Mouse (Mus musculus) C2C12 (cell line): ENCODE results near the gene Gm21885. TPM values are rescaled to one million over a fixed set of nuclear protein-coding genes. Genes with fewer than 3 reads are reported as not detected.

Experiments used
- H3K27me3 ChIP-seq: one replicate; pipeline ENCODE4 v1.6.1; 2011; ENCODE audit not compliant: control insufficient read depth, insufficient read depth, insufficient read length
- H3K36me3 ChIP-seq: one replicate; pipeline ENCODE4 v1.6.1; 2011; ENCODE audit not compliant: control insufficient read depth, insufficient read depth
- H3K4me3 ChIP-seq: one replicate; pipeline ENCODE4 v1.5.1; 2011; ENCODE audit warnings: mild to moderate bottlenecking, control low read depth; ENCODE audit not compliant: poor library complexity, insufficient read depth, severe bottlenecking
- H3K79me2 ChIP-seq: one replicate; pipeline ENCODE4 v1.6.1; 2011; ENCODE audit not compliant: control insufficient read depth, insufficient read depth
- H3K79me3 ChIP-seq: one replicate; pipeline ENCODE4 v1.6.1; 2011; ENCODE audit warnings: low read depth, control low read depth
- H3ac ChIP-seq: one replicate; pipeline ENCODE3; 2011; ENCODE audit warnings: low read depth; ENCODE audit not compliant: control insufficient read depth, insufficient read length
- CEBPB ChIP-seq: IDR thresholded peaks from one replicate; pipeline ENCODE4 v1.6.1; 2011; ENCODE audit warnings: low read depth, mild to moderate bottlenecking, control low read depth, moderate library complexity
- CTCF ChIP-seq: IDR thresholded peaks from one replicate; pipeline ENCODE4 v1.5.1; 2011; ENCODE audit not compliant: control insufficient read depth, insufficient read depth, insufficient read length
- FOSL1 ChIP-seq: IDR thresholded peaks from one replicate; pipeline ENCODE4 v1.8.0; 2011; ENCODE audit warnings: mild to moderate bottlenecking, low read length; ENCODE audit not compliant: poor library complexity, insufficient read depth, severe bottlenecking
- MAX ChIP-seq: IDR thresholded peaks from one replicate; pipeline ENCODE4 v1.6.1; 2011; ENCODE audit warnings: mild to moderate bottlenecking, control low read depth
- MYOD1 ChIP-seq: IDR thresholded peaks from one replicate; pipeline ENCODE4 v1.6.1; 2011; ENCODE audit warnings: low read depth; ENCODE audit not compliant: control insufficient read depth, insufficient read length
- MYOG ChIP-seq: IDR thresholded peaks from one replicate; pipeline ENCODE4 v1.6.1; 2011; ENCODE audit not compliant: control insufficient read depth, insufficient read length; ENCODE audit errors: extremely low read depth
- USF1 ChIP-seq: IDR thresholded peaks from one replicate; pipeline ENCODE4 v1.6.1; 2011; ENCODE audit warnings: low read depth, mild to moderate bottlenecking, control low read depth, moderate library complexity
- polyA plus RNA-seq: library from polyadenylated mRNA; unstranded; fragments of >200 nt; fragmentation: generic; extraction: Trizol; gene quantifications from one replicate; pipeline ENCODE4 v1.2.1, GENCODE M21; 2012; ENCODE audit warnings: missing spikeins

Gm21885 gene
- polyA plus RNA-seq, 1 experiment: not detected

DNA sequence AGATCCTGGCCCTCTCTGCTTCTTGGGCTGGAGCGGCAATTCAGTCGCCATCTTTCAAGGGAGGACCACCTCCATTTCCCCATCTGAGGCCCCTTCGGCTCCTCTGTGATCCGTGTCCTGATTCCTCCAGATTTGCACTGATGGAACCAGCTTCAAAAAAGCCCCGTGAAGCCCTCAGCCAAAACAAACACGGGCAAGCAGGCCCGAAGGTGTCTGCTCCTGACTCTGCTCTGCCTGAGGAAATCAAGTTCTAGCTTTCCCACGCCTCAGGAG lies 34.9 kb upstream of the Gm21885 start:
- Histone ChIP-seq H3ac (no peak overlapping the region), H3K79me3 (no peaks in the 10 kb centered on the region), H3K4me3 (no peak overlapping the region), H3K36me3 (no peaks in the 10 kb centered on the region), H3K27me3 (no peaks in the 10 kb centered on the region), H3K79me2 (no peaks in the 10 kb centered on the region)
- TF ChIP-seq CTCF: no peak
- no peak for TF ChIP-seq CEBPB
- TF ChIP-seq USF1: no peak
- TF ChIP-seq MYOG: no peak

DNA sequence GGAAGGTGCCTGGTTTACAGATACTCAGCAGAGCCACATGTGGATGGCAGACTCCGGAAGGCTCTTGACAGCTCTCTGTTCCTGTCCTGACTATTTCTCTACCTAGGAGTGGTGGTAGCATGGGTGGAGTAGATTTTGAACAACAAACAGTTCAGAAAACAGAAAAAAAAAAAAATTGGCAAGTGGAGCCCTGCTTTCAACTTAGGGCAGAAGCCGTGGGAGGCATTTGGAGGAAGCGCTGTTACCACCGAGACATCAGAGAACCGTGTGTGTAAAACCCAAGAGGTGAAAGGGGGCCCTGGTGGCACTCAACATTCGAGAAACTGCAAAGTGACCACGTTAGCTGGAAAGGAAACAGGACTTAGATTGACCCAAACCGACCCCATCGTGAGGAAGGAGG lies 28.5 kb upstream of the Gm21885 start:
- H3K4me3 ChIP-seq: no peak overlapping the region
- no peaks in the 10 kb centered on the region for H3K79me2 ChIP-seq
- H3ac ChIP-seq: no peak overlapping the region
- no peaks in the 10 kb centered on the region for H3K36me3 ChIP-seq
- TF ChIP-seq MYOD1 (no peak), MAX (no peak), FOSL1 (no peak), CTCF (no peak), MYOG (no peak), CEBPB (no peak), USF1 (no peak)
- no peaks in the 10 kb centered on the region for H3K79me3 ChIP-seq
- no peaks in the 10 kb centered on the region for H3K27me3 ChIP-seq

DNA sequence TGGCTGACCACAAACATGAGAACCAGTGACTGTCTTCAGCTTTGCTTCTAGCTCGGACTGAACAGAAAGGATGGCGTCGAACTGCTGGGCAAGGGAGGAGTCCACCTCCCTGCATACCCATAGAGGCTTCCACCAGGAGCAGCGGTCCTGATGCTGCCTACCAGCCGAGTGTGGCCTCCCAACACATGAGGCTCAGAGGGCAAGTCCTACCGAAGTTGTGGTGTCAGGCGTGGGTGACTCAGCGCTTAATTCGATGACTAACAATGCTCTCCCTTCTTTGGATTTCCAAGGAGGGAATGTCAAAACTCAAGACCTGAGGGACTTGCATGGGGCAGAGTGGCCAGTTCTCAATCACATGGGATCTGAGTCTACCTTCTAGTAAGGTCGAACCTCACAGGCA lies 28.0 kb upstream of the Gm21885 start:
- Histone ChIP-seq H3K79me2 (no peaks in the 10 kb centered on the region), H3K27me3 (no peaks in the 10 kb centered on the region), H3K36me3 (no peaks in the 10 kb centered on the region), H3ac (no peak overlapping the region), H3K4me3 (no peak overlapping the region), H3K79me3 (no peaks in the 10 kb centered on the region)
- TF ChIP-seq CEBPB (no peak), MAX (peak; percentile 90), CTCF (no peak), FOSL1 (peak; percentile 90)

DNA sequence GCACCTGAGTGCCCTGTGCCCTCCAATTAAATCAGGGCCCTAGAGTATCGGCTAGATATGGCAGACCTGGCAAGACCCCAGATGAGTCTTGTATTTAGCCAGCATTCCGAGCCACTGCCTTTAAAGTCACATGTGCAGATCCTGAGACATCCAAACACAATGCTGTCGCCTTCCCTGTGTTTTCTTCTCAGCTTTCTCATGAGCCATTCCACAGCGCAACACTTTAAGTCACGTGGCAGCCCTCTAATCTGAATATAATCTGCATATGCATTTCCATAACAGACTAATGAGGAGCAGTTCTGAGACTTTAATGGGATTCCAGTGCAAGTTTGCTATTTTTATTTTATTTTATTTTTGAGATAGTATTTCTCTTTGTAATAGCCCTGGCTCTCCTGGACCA lies 25.9 kb upstream of the Gm21885 start:
- TF ChIP-seq MYOD1 (no peak), USF1 (no peak), FOSL1 (no peak), MYOG (no peak), CEBPB (no peak), MAX (no peak), CTCF (no peak)
- Histone ChIP-seq H3K36me3 (no peaks in the 10 kb centered on the region), H3K27me3 (no peaks in the 10 kb centered on the region), H3K79me3 (no peaks in the 10 kb centered on the region), H3ac (no peak overlapping the region), H3K4me3 (no peak overlapping the region), H3K79me2 (no peaks in the 10 kb centered on the region)

DNA sequence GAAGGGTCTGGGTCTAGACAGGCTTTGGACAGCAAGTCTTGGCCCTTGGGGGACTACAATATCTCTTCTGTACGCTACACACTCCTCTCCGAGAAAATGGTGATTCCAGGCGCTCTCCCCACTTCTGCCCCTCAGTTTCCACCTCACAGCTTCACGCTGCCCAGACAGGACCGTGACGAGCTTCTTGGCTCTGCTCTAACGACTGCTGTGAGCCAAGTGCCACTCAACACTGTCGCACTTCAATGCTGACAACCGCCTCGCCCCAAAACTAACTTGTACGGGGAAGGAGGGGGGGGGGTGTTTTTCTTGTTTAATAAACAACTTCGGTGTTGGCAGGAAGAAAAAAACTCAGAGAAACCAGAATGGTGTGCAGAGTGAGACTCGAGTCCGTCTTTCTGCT lies 23.7 kb upstream of the Gm21885 start:
- Histone ChIP-seq H3K79me2 (no peaks in the 10 kb centered on the region), H3K4me3 (no peak overlapping the region)
- no peak for TF ChIP-seq USF1
- no peak for TF ChIP-seq CTCF
- TF ChIP-seq FOSL1: no peak
- no peak for TF ChIP-seq MYOD1
- no peak for TF ChIP-seq MYOG
- no peak for TF ChIP-seq MAX
- no peak for TF ChIP-seq CEBPB

DNA sequence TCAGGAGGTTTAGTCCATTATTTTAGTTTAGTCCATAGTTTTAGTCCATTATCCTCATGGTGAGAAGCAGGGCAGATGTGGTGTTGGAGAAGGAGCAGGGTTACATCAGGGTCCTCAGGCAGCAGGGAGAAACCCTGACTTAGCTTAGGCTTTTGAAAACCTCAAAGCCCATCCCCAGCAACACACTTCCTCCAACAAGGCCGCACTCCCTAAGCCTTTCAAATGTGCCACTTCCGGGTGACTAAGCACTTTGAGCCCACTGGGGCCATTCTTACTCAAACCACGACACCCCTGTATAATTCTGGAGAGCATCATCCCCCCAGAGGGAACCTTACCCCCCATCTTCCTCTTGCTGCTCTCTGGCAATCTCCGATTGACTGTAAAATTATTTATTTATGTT lies 21.9 kb upstream of the Gm21885 start:
- no peaks in the 10 kb centered on the region for H3K79me3 ChIP-seq
- H3K36me3 ChIP-seq: no peaks in the 10 kb centered on the region
- H3K4me3 ChIP-seq: no peak overlapping the region
- TF ChIP-seq CEBPB (no peak), FOSL1 (no peak), MAX (peak; percentile 16), CTCF (no peak), MYOD1 (no peak), MYOG (no peak), USF1 (no peak)
- no peak overlapping the region for H3ac ChIP-seq
- no peaks in the 10 kb centered on the region for H3K79me2 ChIP-seq
- no peaks in the 10 kb centered on the region for H3K27me3 ChIP-seq

More for the DNA sequence above, 23.7 kb upstream of the Gm21885 start:
- Histone ChIP-seq H3ac (no peak overlapping the region), H3K79me3 (no peaks in the 10 kb centered on the region), H3K27me3 (no peaks in the 10 kb centered on the region), H3K36me3 (no peaks in the 10 kb centered on the region)
